Mouse (Mus musculus): ENCODE measurements around the gene Oas3.
"Not testable (repeated sequence)": the region's sequence is repeated elsewhere in the genome, so short reads cannot be mapped to it uniquely, and the experiment has no call there.

Oas3 gene

GRCm38 (mm10) chr5:120777478-120777877 lies at the start of gene Oas3:
TSS of gene Oas3 (minus strand) at chr5:120777661.
- DNase-seq (ENCODE audit: low read depth, low spot score): peak; percentile 63

GRCm38 (mm10) chr5:120818999-120819398 lies 41.5 kb upstream of the Oas3 start:
- no peak for DNase-seq (ENCODE audit: low read depth, low spot score)

DNA sequence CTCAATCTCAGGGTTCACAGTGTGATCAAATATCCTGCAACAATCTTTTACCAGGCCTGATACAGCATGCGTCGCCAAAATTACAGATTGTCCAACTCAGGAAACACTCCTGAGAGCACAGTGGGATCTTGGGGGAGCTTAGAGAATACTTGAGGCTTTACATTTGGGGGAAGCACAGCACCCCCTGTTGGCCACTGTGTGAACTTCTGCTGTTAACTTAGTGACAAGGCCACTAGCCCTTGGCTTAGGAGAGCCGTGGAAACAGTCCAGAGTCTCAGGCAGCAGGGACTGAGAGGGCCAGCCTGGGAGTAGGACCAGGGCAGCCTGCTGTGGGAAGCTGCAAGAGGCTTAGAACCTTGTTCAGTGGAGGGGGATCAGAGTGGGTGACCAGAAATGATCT lies 38.5 kb upstream of the Oas3 start:
- peak; percentile 83 for DNase-seq (ENCODE audit: low read depth, low spot score)

GRCm38 (mm10) chr5:120813023-120813422 lies 35.6 kb upstream of the Oas3 start:
- no peak for DNase-seq (ENCODE audit: low read depth, low spot score)

DNA sequence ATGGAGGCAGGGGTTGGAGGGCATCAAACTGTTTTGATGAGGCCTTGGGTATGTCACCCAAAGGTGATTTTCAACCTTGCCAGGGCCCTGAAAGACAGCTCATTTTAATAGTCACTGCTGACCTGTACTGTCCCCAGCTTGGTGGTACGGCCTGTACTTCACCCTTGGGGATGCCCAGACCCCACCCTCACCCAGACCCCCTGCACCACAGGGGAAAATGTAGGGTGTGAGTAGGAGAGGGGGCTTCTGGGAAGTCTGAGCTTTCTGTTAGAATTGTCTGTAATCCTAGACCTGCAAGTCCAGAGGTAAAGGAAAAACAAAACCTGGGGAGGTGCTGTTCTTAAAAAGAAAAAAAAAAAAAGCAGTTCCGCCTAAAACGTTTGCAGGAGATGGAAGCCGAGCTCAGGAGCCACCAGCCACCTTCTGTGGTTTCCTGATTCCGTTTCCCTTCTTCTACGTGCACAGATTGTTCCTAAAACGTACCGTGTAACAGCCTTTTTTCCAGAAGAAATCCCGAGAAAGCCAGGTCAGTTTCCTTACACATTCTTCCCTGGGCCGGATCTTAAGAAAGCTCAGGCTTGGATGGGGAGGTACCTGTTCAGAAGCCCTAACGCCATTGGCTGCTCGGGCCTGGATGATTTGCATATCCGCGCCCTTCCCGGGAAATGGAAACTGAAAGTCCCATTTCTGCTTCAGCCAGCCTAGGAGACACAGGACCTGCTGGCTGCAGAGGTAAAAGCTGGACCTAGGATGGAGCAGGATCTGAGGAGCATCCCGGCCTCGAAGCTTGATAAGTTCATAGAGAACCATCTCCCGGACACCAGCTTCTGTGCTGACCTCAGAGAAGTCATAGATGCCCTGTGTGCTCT lies 34.7 kb upstream of the Oas3 start, which contains the start of gene Oas1c:
TSS of gene Oas1c (minus strand) at position 564 of the 869 bp plus-strand sequence.
- DNase-seq (ENCODE audit: low read depth, low spot score): peak; percentile 92

- DNase-seq (ENCODE audit: low read depth, low spot score): no peak
Observed at GRCm38 (mm10) chr5:120809171-120809570, 31.7 kb upstream of the Oas3 start.

DNA sequence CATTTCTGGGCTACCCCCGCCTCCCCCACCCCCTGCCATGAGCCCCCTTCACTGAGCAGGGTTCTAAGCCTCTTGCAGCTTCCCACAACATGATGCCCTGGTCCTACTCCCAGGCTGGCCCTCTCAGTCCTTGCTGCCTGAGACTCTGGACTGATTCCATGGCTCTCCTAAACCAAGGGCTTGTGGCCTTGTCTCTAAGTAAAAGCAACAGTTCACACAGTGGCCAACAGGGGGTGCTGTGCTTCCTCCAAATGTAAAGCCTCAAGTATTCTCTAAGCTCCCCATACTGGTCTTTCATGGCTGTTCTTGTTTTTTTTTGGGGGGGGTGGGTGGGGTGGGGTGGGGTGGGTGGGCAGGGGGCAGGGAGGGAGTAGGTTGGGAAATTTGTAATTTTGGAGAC lies 29.0 kb upstream of the Oas3 start:
- peak; percentile 90 for DNase-seq (ENCODE audit: low read depth, low spot score)

- no peak for DNase-seq (ENCODE audit: low read depth, low spot score)
Observed at GRCm38 (mm10) chr5:120803596-120803995, 26.1 kb upstream of the Oas3 start.

GRCm38 (mm10) chr5:120798943-120799342 lies 21.5 kb upstream of the Oas3 start:
- not testable (repeated sequence) for DNase-seq (ENCODE audit: low read depth, low spot score)

DNA sequence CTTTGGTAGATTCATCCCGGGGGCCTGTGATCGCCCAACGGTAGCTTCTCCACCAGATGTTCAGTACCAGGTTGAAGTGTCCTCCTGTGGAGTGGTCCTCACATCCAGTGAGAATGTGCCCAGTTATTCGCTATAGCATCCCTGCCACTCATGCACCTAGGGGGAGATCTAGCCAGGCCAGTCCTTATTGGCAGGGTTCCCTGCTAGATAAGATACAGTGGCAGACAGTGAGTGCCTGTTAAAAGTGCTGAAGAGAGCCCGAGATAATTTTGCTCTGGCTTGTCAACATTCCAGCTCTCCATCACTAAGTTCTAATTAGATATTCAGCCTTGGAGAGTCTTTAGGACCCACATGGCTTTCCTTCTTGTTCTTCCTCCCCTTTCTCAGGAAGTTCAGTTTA lies 20.7 kb upstream of the Oas3 start:
- not testable (repeated sequence) for DNase-seq (ENCODE audit: low read depth, low spot score)

DNA sequence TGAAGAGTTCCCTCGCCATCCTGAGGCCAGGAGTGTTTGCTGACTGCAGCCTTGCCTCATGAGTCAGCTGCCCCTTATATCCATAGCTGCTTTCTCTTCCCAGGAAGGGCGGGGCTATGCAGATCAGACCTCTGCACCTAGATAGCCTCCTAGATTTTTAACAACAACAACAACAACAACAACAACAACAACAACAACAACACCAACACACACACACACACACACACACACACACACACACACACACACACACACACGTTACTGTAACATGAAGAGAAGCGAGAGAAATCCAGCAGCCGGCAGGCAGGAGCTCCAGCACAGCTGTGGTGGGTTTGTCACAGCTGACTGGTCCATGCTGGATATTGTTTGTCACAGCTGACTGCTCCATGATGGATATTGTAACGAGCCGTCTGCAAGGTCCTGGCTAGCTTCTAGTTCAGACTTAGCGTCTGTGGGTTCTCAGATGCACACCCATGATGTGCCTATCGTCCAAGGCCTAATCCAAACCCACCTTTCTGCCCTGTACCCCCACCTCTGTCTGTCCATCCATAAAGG lies 18.1 kb upstream of the Oas3 start, which contains the start of gene Oas1e:
TSS of gene Oas1e (minus strand) at position 51 of the 555 bp plus-strand sequence.
- not testable (repeated sequence) for DNase-seq (ENCODE audit: low read depth, low spot score)

GRCm38 (mm10) chr5:120793043-120793442 lies 15.6 kb upstream of the Oas3 start:
- peak; percentile 80 for DNase-seq (ENCODE audit: low read depth, low spot score)

- no peak for DNase-seq (ENCODE audit: low read depth, low spot score)
Observed at GRCm38 (mm10) chr5:120787042-120787441, 9.6 kb upstream of the Oas3 start.

- DNase-seq (ENCODE audit: low read depth, low spot score): no peak
Observed at GRCm38 (mm10) chr5:120782446-120782845, 5.0 kb upstream of the Oas3 start.

- DNase-seq (ENCODE audit: low read depth, low spot score): peak; percentile 49
Observed at GRCm38 (mm10) chr5:120781646-120782045, 4.2 kb upstream of the Oas3 start.

GRCm38 (mm10) chr5:120779922-120780321 lies 2.5 kb upstream of the Oas3 start:
- DNase-seq (ENCODE audit: low read depth, low spot score): no peak

GRCm38 (mm10) chr5:120778941-120779340 lies 1.5 kb upstream of the Oas3 start:
- peak; percentile 40 for DNase-seq (ENCODE audit: low read depth, low spot score)

DNA sequence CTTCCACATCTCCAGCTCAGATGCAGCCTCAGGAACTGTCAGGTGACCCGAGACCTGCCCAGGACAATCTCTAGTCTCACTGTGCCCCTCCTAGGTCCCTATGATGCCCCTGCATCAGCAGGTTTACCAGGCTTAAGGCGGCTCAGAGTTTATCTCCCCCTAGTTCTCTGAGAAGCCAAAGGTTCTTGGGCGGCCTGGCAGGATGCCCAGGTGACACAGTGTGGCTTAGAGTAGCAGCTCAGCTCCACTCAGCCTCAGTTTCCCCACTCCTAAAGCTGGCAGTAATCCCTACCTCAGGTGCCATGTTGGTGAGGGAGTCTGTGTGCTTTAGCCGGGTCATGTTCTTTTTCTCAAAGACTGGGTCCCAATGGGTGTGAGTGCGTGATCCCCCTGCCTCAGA lies 660 bp downstream of the Oas3 start:
- peak; percentile 34 for DNase-seq (ENCODE audit: low read depth, low spot score)

DNA sequence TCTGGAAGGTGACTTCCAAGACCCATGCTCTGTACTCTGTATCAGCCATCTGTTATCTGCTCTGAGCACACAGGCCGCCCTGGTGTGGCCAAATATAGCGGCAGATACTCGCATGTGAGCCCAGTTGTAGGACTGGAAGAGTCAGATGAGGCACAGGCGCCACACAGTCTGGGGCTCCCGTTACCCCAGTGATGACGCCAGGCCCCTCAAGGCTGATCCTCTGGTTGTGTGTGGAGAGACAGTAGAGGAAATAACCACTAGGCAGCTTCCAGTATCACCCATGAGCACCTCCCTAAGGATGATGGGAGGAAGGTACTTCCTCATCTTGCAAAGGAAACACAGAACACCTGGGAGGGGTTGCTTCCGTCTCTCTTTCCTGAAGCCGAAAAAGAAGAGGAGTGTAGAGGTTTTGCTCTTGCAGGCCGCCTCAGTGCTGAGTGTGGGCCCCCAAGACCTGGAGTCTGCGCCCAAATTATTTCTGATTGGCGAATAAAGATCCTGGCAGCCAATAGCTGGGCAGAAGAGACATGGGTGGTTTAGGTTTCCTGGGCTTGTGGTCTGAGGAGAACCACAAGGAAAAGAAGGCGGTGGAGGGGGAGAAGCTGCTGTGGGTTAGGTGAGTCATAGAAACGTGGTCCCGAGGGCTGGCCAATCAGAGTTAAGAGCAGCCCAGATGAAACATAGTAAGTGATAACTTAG lies 2.0 kb downstream of the Oas3 start:
- DNase-seq (ENCODE audit: low read depth, low spot score): peak; percentile 86

DNA sequence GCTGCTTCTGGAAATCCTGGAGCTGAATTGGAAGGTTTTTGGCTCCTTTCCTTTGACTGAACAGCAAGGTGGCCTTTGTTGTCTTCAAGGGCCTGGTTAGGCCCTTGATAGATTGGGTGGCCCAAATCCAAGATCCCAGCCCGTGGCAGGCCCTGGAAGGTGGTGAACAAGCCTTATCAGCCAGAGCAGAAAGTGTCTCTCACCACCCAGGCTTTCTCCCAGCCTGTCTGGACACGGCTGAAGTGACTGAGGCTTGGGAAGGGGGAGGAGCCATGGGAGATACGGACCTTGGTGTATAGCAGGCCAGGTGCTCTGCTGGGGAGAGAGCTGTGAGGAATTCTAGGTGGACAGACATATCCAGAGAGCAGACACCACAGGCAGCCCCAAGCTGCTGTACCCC lies 8.1 kb downstream of the Oas3 start:
- no peak for DNase-seq (ENCODE audit: low read depth, low spot score)

- DNase-seq (ENCODE audit: low read depth, low spot score): no peak
Observed at GRCm38 (mm10) chr5:120765010-120765409, 12.5 kb downstream of the Oas3 start.

DNA sequence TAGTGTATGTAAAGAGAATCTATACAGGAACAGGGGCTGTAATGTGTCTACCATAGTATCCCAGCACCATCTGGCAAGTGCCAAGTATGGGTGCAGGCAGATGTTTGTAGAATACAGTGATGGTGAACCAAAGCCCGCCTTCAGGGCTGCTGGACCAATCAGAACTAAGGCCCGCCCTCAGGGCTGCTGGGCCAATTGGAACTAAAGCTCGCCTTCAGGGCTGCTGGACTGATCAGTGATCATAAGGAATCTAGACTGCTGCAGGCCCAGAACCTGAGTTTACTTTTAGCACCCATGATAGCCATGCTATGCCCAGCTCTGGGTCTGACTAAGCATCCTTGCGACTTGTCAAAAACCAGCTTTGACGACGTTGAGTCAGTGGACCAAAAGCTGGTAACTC lies 15.6 kb downstream of the Oas3 start:
- no peak for DNase-seq (ENCODE audit: low read depth, low spot score)
